Mouse (Mus musculus) myocyte (in vitro differentiated cells): Measurements from ENCODE around the gene Foxk1.

Source experiments
- MAX ChIP-seq: IDR thresholded peaks from one replicate; pipeline ENCODE4 v1.6.1; 2011; ENCODE audit warnings: low read depth, mild to moderate bottlenecking, control low read depth
- MYOD1 ChIP-seq, 3 experiments: IDR thresholded peaks; one replicate each; pipeline ENCODE4 v1.6.1; 2011; ENCODE audit warnings: control low read depth in 2 of 3, low read depth in 2 of 3, mild to moderate bottlenecking in 2 of 3, moderate library complexity in 1 of 3; ENCODE audit not compliant: insufficient read length in 2 of 3, control insufficient read depth in 1 of 3
- MYOG ChIP-seq, 3 experiments: IDR thresholded peaks; one replicate each; pipeline ENCODE4 v1.6.1; 2011; ENCODE audit warnings: control low read depth in 2 of 3, low read depth in 2 of 3, mild to moderate bottlenecking in 2 of 3; ENCODE audit not compliant: insufficient read length in 2 of 3, control insufficient read depth in 1 of 3, insufficient read depth in 1 of 3
- POLR2A ChIP-seq: IDR thresholded peaks from one replicate; pipeline ENCODE4 v1.6.1; 2011; ENCODE audit warnings: low read depth, mild to moderate bottlenecking, control low read depth, moderate library complexity; ENCODE audit not compliant: insufficient read length
- SRF ChIP-seq: IDR thresholded peaks from one replicate; pipeline ENCODE4 v1.6.1; 2011; ENCODE audit warnings: low read depth; ENCODE audit not compliant: control insufficient read depth, insufficient read length
- TCF12 ChIP-seq: IDR thresholded peaks from one replicate; pipeline ENCODE4 v1.6.1; 2011; ENCODE audit warnings: mild to moderate bottlenecking, control low read depth; ENCODE audit not compliant: poor library complexity, insufficient read depth, severe bottlenecking
- USF1 ChIP-seq: IDR thresholded peaks from one replicate; pipeline ENCODE4 v1.6.1; 2011; ENCODE audit warnings: low read depth, mild to moderate bottlenecking, control low read depth, moderate library complexity

DNA sequence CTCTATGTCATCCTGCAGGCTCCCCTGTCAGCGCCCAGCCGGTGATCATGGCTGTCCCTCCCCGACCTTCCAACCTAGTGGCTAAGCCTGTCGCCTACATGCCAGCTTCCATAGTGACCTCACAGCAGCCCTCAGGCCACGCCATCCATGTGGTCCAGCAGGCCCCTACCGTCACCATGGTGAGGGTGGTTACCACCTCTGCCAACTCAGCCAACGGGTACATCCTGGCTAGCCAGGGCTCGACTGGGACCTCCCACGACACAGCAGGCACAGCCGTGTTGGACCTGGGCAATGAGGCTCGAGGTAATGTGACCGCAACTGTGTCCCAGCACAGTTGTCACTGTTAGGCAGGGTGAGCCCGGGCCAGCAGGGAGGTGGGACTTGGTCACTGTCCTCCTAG is 52.4 kb downstream of the Foxk1 start:
- TF ChIP-seq MAX (no peak), POLR2A (no peak), MYOD1 (IDR thresholded peaks at IDR 0.05; ENCODE audit: control insufficient read depth in 1 of 3, insufficient read length in 2 of 3, low read depth in 2 of 3) (no peak), USF1 (no peak), SRF (no peak), TCF12 (no peak), MYOG (IDR thresholded peaks at IDR 0.05; ENCODE audit: control insufficient read depth in 1 of 3, insufficient read depth in 1 of 3, insufficient read length in 2 of 3, low read depth in 2 of 3) (no peak)
